Mouse (Mus musculus) activated CD4-positive, CD25-positive, alpha-beta regulatory T cell, adult 4 months (primary cell): ENCODE results near the gene Eml1. TPM values are rescaled to one million over a fixed set of nuclear protein-coding genes. Genes with fewer than 3 reads are reported as not detected.

Experiments used
- ATAC-seq: one replicate; pipeline ENCODE4 v1.8.0; 2017
- polyA plus RNA-seq, 2 experiments: library from polyadenylated mRNA; unstranded; fragments of 100-300 nt; shearing (Covaris generic); gene quantifications; one replicate each; pipeline ENCODE4 v1.2.1; 2017

Gene Eml1
- polyA plus RNA-seq, 2 experiments from 2014 or later, result 0.38 TPM; not detected in 1

- no peak for ATAC-seq
These were observed 3.9 kb downstream of the Eml1 start for GRCm38 (mm10) chr12:108374689-108375088.

- ATAC-seq, result no peak
These were observed 7.8 kb downstream of the Eml1 start for GRCm38 (mm10) chr12:108378379-108379133.

GRCm38 (mm10) chr12:108386476-108387232 lies 15.9 kb downstream of the Eml1 start:
- ATAC-seq, result no peak

- no peak for ATAC-seq
These were observed 19.0 kb downstream of the Eml1 start for GRCm38 (mm10) chr12:108389718-108390117.

- no peak for ATAC-seq
These were observed 21.7 kb downstream of the Eml1 start for GRCm38 (mm10) chr12:108392254-108393044.

GRCm38 (mm10) chr12:108393082-108393481 lies 22.3 kb downstream of the Eml1 start:
- no peak for ATAC-seq

GRCm38 (mm10) chr12:108393637-108394036 lies 22.9 kb downstream of the Eml1 start:
- no peak for ATAC-seq

- no peak for ATAC-seq
These were observed 24.0 kb downstream of the Eml1 start for GRCm38 (mm10) chr12:108394534-108395284.

GRCm38 (mm10) chr12:108395285-108395660 lies 24.5 kb downstream of the Eml1 start:
- no peak for ATAC-seq

GRCm38 (mm10) chr12:108396081-108396947 lies 25.6 kb downstream of the Eml1 start:
- ATAC-seq, result no peak

GRCm38 (mm10) chr12:108398681-108399080 lies 27.9 kb downstream of the Eml1 start:
- ATAC-seq, result no peak

- ATAC-seq, result no peak
These were observed 28.4 kb downstream of the Eml1 start for GRCm38 (mm10) chr12:108399191-108399590.

GRCm38 (mm10) chr12:108400951-108401350 lies 30.2 kb downstream of the Eml1 start:
- no peak for ATAC-seq

- ATAC-seq, result no peak
These were observed 33.2 kb downstream of the Eml1 start for GRCm38 (mm10) chr12:108403957-108404356.

- ATAC-seq, result no peak
These were observed 38.3 kb downstream of the Eml1 start for GRCm38 (mm10) chr12:108409100-108409499.

GRCm38 (mm10) chr12:108410416-108411208 lies 39.9 kb downstream of the Eml1 start:
- no peak for ATAC-seq

GRCm38 (mm10) chr12:108414932-108415331 lies 44.2 kb downstream of the Eml1 start:
- no peak for ATAC-seq

GRCm38 (mm10) chr12:108419570-108419969 lies 48.8 kb downstream of the Eml1 start:
- ATAC-seq, result no peak

GRCm38 (mm10) chr12:108421477-108421876 lies 50.7 kb downstream of the Eml1 start:
- ATAC-seq, result no peak

GRCm38 (mm10) chr12:108422495-108422857 lies 51.7 kb downstream of the Eml1 start:
- ATAC-seq, result no peak
